Mouse (Mus musculus): Measurements from ENCODE around the gene Btbd35f7.
"Not testable (repeated sequence)": the region's sequence is repeated elsewhere in the genome, so short reads cannot be mapped to it uniquely, and the experiment has no call there.

The Btbd35f7 gene

DNA sequence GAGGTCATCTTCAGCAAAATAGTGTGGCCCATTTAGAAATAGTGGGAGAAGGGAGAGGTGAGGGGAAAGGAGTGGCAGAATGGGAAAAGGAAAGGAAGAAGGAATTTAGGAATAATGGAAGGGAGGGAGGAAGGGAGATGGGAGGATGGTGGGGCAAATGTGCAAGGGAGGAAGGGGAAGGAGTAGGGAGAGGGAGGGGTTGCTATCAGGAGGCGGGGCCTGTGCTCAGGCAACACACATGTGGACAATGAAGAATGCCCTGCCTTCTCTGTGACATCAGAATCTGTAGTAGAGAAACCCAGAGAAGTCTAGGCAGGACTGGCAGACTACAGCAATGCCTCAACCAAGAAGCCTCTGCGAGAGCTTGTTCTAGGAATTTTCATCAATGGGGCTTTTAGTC is at the start of gene Btbd35f7:
TSS of gene Btbd35f7 (plus strand) at position 301 of the 400 bp plus-strand sequence.
- not testable (repeated sequence) for DNase-seq

Measured in cerebellum, postnatal 10 days (tissue).